Mouse (Mus musculus) forebrain, embryonic 12.5 days (tissue): ENCODE measurements around the gene Marco. TPM values are rescaled to one million over a fixed set of nuclear protein-coding genes. Genes with fewer than 3 reads are reported as not detected.

ENCODE experiments used
- ATAC-seq: fragments of 200-750 bp; cut with Nextera tagmentation; 2 replicates; pipeline ENCODE4 v1.8.0; 2017; ENCODE audit warnings: moderate TSS enrichment; ENCODE audit not compliant: low FRiP score
- H3K27ac ChIP-seq: fragments of 300-500 bp; sonication (generic); 2 replicates; pipeline ENCODE4 v1.5.1; 2016; ENCODE audit warnings: mild to moderate bottlenecking
- H3K27me3 ChIP-seq: fragments of 300-500 bp; sonication (generic); 2 replicates; pipeline ENCODE4 v1.6.1; 2016; ENCODE audit warnings: mild to moderate bottlenecking
- H3K36me3 ChIP-seq: fragments of 300-500 bp; sonication (generic); replicated peaks from 2 replicates; pipeline ENCODE4 v1.6.1; 2016; ENCODE audit warnings: mild to moderate bottlenecking
- H3K4me1 ChIP-seq: fragments of 300-500 bp; sonication (generic); 2 replicates; pipeline ENCODE4 v1.6.1; 2016
- H3K4me2 ChIP-seq: fragments of 300-500 bp; sonication (generic); 2 replicates; pipeline ENCODE4 v1.6.1; 2016; ENCODE audit warnings: mild to moderate bottlenecking, moderate library complexity
- H3K4me3 ChIP-seq: fragments of 300-500 bp; sonication (generic); replicated peaks from 2 replicates; pipeline ENCODE4 v1.5.1; 2016; ENCODE audit warnings: mild to moderate bottlenecking
- H3K9ac ChIP-seq: fragments of 300-500 bp; sonication (generic); 2 replicates; pipeline ENCODE4 v1.6.1; 2016; ENCODE audit warnings: mild to moderate bottlenecking
- H3K9me3 ChIP-seq: fragments of 300-500 bp; sonication (generic); 2 replicates; pipeline ENCODE4 v1.6.1; 2016
- WGBS: fragments of 180-500 bp; shearing (Covaris S2); methylation state at CpG from one replicate; pipeline ENCODE4 v1.1.7; 2016; 5-methylcytosine and 5-hydroxymethylcytosine counted together
- polyA plus RNA-seq: library from polyadenylated mRNA; unstranded; fragments of >200 nt; fragmentation: Nextera tagmentation; extraction: Ambion mirVana; gene quantifications from 2 replicates; pipeline ENCODE4 v1.2.1, GENCODE M21; 2016

Gene Marco
- 0.13 TPM in 1 of 2 replicates, not detected in the other for polyA plus RNA-seq

DNA sequence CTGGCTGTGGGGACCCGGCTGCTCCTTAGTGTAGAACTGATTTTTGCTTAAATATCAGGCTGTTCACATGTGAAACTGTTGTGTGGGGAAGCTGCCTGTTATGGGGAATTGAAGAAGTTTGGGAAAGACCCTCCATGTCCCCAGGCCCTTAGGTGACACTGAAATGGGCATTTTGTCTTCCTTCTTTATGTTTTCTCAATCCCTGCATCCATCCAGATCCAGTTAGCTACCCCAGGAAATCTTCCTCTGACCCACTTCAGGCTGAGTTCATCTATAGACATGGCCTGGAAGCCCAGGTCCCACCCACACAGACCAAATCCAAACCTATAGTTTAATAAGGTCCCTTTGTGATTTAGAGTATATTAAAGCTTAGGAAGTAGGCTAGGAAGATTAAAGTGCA lies at the start of gene Marco:
Marco (minus strand) TSS at position 101 of the 400 bp plus-strand sequence.
- Histone ChIP-seq H3K27ac (no peak within 1 kb of the TSS), H3K9ac (no peak within 1 kb of the TSS), H3K36me3 (no peaks in the 10 kb centered on the region), H3K27me3 (no peaks in the 10 kb centered on the region), H3K4me3 (no peak within 1 kb of the TSS), H3K9me3 (no peaks in the 10 kb centered on the region), H3K4me1 (no peaks in the 10 kb centered on the region), H3K4me2 (no peak within 1 kb of the TSS)
- WGBS, result 70% methylated on average over 1 of the region's 1 CpGs
- no peak for ATAC-seq

GRCm38 (mm10) chr1:120539506-120540029 lies 34.7 kb upstream of the Marco start:
- no peak overlapping the region for H3K4me3 ChIP-seq
- H3K27ac ChIP-seq, result no peak overlapping the region
- no peak for ATAC-seq
- no peaks in the 10 kb centered on the region for H3K4me1 ChIP-seq
- no peaks in the 10 kb centered on the region for H3K9me3 ChIP-seq
- no peak overlapping the region for H3K4me2 ChIP-seq
- no peaks in the 10 kb centered on the region for H3K36me3 ChIP-seq
- 86% methylated on average over 7 of the region's 7 CpGs for WGBS
- no peaks in the 10 kb centered on the region for H3K27me3 ChIP-seq
- H3K9ac ChIP-seq, result no peak overlapping the region

DNA sequence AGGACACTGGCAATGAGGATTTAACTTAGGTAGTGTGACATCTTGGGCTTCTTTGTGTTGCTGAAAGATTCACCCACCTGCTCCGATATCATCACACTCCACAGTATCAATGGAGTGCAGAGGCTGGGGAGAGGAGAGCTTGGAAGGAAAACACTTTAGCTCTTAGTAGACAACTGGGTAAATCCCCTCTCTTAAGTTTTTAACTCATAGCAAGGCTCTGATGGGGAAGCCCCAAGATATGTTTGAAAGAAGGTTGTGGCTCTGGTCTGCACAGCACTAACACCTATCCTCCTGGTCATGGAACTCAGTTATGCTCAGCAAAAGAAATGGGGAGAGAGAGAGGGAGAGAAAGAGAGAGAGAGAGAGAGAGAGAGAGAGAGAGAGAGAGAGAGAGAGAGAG lies 32.2 kb upstream of the Marco start:
- Histone ChIP-seq H3K9me3 (no peaks in the 10 kb centered on the region), H3K36me3 (no peaks in the 10 kb centered on the region), H3K27me3 (no peaks in the 10 kb centered on the region), H3K4me2 (no peak overlapping the region), H3K4me3 (no peak overlapping the region), H3K9ac (no peak overlapping the region), H3K27ac (no peak overlapping the region), H3K4me1 (no peaks in the 10 kb centered on the region)
- WGBS, result 81% methylated on average over 1 of the region's 1 CpGs
- ATAC-seq, result no peak

DNA sequence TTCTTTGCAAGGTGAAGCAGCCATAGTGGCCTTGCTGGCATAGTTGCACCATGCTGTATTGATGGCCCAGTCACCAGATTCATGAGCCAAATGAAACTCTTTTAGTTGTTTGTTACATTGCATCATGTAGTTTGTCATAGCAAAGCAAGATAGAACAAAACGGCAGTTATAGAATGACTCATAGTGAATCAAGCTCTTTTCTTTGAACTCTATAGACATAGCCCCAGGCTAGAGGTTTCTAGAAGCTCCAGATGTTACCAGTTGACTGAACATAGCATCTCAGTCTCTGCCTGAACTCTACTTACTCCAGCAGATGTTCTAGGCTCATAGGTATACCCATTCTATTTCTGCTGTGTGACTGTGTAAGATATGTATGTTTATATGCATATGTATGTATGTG lies 31.1 kb upstream of the Marco start:
- no peaks in the 10 kb centered on the region for H3K27me3 ChIP-seq
- ATAC-seq, result no peak
- no peak overlapping the region for H3K9ac ChIP-seq
- H3K36me3 ChIP-seq, result no peaks in the 10 kb centered on the region
- no peaks in the 10 kb centered on the region for H3K4me1 ChIP-seq
- no peak overlapping the region for H3K4me3 ChIP-seq
- no peak overlapping the region for H3K27ac ChIP-seq
- 90% methylated on average over 1 of the region's 1 CpGs for WGBS
- no peaks in the 10 kb centered on the region for H3K9me3 ChIP-seq
- H3K4me2 ChIP-seq, result no peak overlapping the region

- H3K4me2 ChIP-seq, result no peak overlapping the region
Measured at GRCm38 (mm10) chr1:120532321-120532916, 27.6 kb upstream of the Marco start.

DNA sequence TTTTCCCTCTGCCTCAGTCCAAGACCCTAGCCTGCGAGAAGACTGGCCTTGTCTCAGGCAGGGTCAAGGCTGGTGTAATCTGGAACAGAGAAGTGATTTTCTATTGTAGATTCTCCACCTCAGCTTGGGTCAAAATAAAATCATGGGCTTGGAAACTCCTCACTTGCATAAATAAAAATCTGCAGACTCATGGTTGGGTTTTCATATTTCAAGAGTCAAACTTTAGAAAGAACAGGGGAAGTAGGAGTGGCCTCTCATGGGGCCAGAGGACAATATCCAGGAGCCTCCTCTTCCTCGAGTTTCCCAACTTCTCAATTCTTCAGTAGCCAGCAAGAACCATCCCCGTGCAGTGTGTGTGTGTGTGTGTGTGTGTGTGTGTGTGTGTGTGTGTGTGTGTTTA lies 26.9 kb upstream of the Marco start:
- no peak overlapping the region for H3K27ac ChIP-seq
- no peaks in the 10 kb centered on the region for H3K4me1 ChIP-seq
- H3K9me3 ChIP-seq, result no peaks in the 10 kb centered on the region
- 69% methylated on average over 3 of the region's 3 CpGs for WGBS
- H3K9ac ChIP-seq, result no peak overlapping the region
- H3K4me3 ChIP-seq, result no peak overlapping the region
- no peak overlapping the region for H3K4me2 ChIP-seq
- no peaks in the 10 kb centered on the region for H3K27me3 ChIP-seq
- H3K36me3 ChIP-seq, result no peaks in the 10 kb centered on the region
- ATAC-seq, result no peak

More at GRCm38 (mm10) chr1:120532321-120532916, 27.6 kb upstream of the Marco start:
- H3K9me3 ChIP-seq, result no peaks in the 10 kb centered on the region
- H3K4me1 ChIP-seq, result no peaks in the 10 kb centered on the region
- H3K27ac ChIP-seq, result no peak overlapping the region
- ATAC-seq, result no peak
- no peaks in the 10 kb centered on the region for H3K27me3 ChIP-seq
- WGBS, result 91% methylated on average over 6 of the region's 6 CpGs
- no peak overlapping the region for H3K4me3 ChIP-seq
- no peak overlapping the region for H3K9ac ChIP-seq
- H3K36me3 ChIP-seq, result no peaks in the 10 kb centered on the region

GRCm38 (mm10) chr1:120529881-120530280 lies 25.1 kb upstream of the Marco start:
- H3K27me3 ChIP-seq, result no peaks in the 10 kb centered on the region
- no peak overlapping the region for H3K4me3 ChIP-seq
- 84% methylated on average over 2 of the region's 2 CpGs for WGBS
- no peak overlapping the region for H3K9ac ChIP-seq
- ATAC-seq, result no peak
- H3K27ac ChIP-seq, result no peak overlapping the region
- no peaks in the 10 kb centered on the region for H3K4me1 ChIP-seq
- no peaks in the 10 kb centered on the region for H3K36me3 ChIP-seq
- no peak overlapping the region for H3K4me2 ChIP-seq
- H3K9me3 ChIP-seq, result no peaks in the 10 kb centered on the region

DNA sequence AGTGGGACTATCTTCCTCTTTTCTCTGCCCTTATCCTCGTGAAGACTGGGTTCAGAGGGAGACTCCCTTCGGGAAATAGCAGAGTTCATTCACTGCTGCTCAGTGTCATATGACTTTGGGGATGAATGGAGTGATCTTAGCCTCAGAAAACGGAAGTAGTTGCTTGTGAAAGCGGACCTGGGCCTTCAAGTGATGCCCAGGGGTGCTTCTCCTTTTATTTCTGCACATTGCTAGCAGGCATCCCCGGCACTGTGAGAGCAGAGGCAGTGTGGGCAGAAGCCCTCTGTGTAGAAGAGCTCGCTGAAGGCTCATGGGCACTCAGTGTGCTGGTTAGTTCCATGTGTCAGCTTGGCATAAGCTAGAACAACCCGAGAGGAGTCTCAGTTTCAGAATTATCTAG lies 12.8 kb upstream of the Marco start:
- no peak overlapping the region for H3K9ac ChIP-seq
- ATAC-seq, result no peak
- H3K4me3 ChIP-seq, result no peak overlapping the region
- WGBS, result 74% methylated on average over 7 of the region's 7 CpGs
- H3K9me3 ChIP-seq, result no peaks in the 10 kb centered on the region
- H3K4me1 ChIP-seq, result no peaks in the 10 kb centered on the region
- no peaks in the 10 kb centered on the region for H3K27me3 ChIP-seq
- H3K4me2 ChIP-seq, result no peak overlapping the region
- no peaks in the 10 kb centered on the region for H3K36me3 ChIP-seq
- no peak overlapping the region for H3K27ac ChIP-seq

DNA sequence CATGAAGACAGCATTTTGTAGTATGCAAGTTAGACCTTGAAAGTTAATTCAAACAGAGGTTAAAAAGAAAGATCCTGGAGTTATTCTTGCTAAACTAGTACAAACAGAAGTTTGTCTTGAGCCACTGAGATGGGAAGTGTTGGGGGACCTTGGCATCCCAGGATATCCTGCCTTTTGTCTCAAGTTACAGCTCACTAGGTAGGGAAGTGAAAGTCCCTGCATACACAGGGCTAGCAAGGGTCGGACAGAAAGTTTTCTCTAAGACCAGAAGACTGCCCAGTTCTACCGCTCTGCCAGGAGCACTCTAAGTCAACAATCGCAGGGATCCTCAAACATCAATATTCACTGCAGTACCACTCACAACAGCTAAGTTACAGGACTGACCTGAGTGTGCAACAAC lies 5.5 kb upstream of the Marco start:
- Histone ChIP-seq H3K4me3 (no peak overlapping the region), H3K27ac (no peak overlapping the region)

GRCm38 (mm10) chr1:120508976-120509375 lies 4.2 kb upstream of the Marco start:
- no peaks in the 10 kb centered on the region for H3K36me3 ChIP-seq
- H3K9me3 ChIP-seq, result no peaks in the 10 kb centered on the region
- no peaks in the 10 kb centered on the region for H3K27me3 ChIP-seq

More for the DNA sequence above, 5.5 kb upstream of the Marco start:
- Histone ChIP-seq H3K9ac (no peak overlapping the region), H3K27me3 (no peaks in the 10 kb centered on the region), H3K4me2 (no peak overlapping the region), H3K9me3 (no peaks in the 10 kb centered on the region), H3K36me3 (no peaks in the 10 kb centered on the region), H3K4me1 (no peaks in the 10 kb centered on the region)
- ATAC-seq, result no peak
- 74% methylated on average over 3 of the region's 3 CpGs for WGBS

GRCm38 (mm10) chr1:120504046-120504710 lies 646 bp downstream of the Marco start:
- H3K27ac ChIP-seq, result no peak overlapping the region
- no peaks in the 10 kb centered on the region for H3K4me1 ChIP-seq
- 56% methylated on average over 6 of the region's 6 CpGs for WGBS
- H3K9me3 ChIP-seq, result no peaks in the 10 kb centered on the region
- no peak overlapping the region for H3K4me3 ChIP-seq
- no peaks in the 10 kb centered on the region for H3K27me3 ChIP-seq
- H3K9ac ChIP-seq, result no peak overlapping the region
- ATAC-seq, result no peak
- H3K36me3 ChIP-seq, result no peaks in the 10 kb centered on the region
- no peak overlapping the region for H3K4me2 ChIP-seq

More at GRCm38 (mm10) chr1:120508976-120509375, 4.2 kb upstream of the Marco start:
- Histone ChIP-seq H3K4me2 (no peak overlapping the region), H3K27ac (no peak overlapping the region), H3K9ac (no peak overlapping the region), H3K4me1 (no peaks in the 10 kb centered on the region), H3K4me3 (no peak overlapping the region)
- WGBS, result 92% methylated on average over 4 of the region's 4 CpGs
- no peak for ATAC-seq

DNA sequence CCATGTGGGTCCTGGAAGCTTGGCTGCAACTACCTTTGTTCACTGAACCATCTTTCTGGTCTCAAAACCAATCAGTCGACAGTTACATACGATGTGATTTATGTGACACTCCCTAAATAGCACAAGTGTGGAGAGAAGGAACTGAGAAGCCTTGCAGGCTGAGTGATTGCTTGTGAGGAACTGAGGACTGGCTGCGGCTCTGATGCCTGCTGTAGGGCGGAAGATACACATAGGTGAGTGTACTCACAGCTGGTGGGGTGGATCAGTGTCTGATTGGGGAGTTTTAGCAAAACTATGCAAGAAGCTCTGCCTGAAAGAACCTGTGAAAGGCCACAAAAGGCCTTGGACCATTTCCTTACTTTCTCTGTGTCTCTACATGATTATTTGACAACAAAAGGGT lies 3.3 kb downstream of the Marco start:
- Histone ChIP-seq H3K9me3 (no peaks in the 10 kb centered on the region), H3K27ac (no peak overlapping the region), H3K4me2 (no peak overlapping the region), H3K27me3 (no peaks in the 10 kb centered on the region), H3K36me3 (no peaks in the 10 kb centered on the region), H3K9ac (no peak overlapping the region), H3K4me1 (no peaks in the 10 kb centered on the region), H3K4me3 (no peak overlapping the region)
- 93% methylated on average over 4 of the region's 4 CpGs for WGBS
- ATAC-seq, result no peak

- H3K27ac ChIP-seq, result no peak overlapping the region
- no peak overlapping the region for H3K4me3 ChIP-seq
- H3K4me1 ChIP-seq, result no peaks in the 10 kb centered on the region
- H3K4me2 ChIP-seq, result no peak overlapping the region
- no peak for ATAC-seq
- H3K27me3 ChIP-seq, result no peaks in the 10 kb centered on the region
- 82% methylated on average over 4 of the region's 4 CpGs for WGBS
- H3K9ac ChIP-seq, result no peak overlapping the region
- no peaks in the 10 kb centered on the region for H3K36me3 ChIP-seq
- no peaks in the 10 kb centered on the region for H3K9me3 ChIP-seq
Measured at GRCm38 (mm10) chr1:120498036-120498435, 6.8 kb downstream of the Marco start.
